Mouse (Mus musculus) erythroblast, embryonic 14.5 days (primary cell): Measurements from ENCODE around the gene Kcnj15.

Experiments used
- GATA1 ChIP-seq: IDR thresholded peaks from 2 replicates; pipeline ENCODE4 v1.6.1; 2012; ENCODE audit warnings: low read length, inconsistent platforms, mixed read lengths
- TAL1 ChIP-seq: IDR thresholded peaks from 3 replicates; pipeline ENCODE4 v1.6.1; 2012; ENCODE audit warnings: low read length, inconsistent platforms, mixed read lengths

- TF ChIP-seq GATA1 (no peak), TAL1 (no peak)
These were observed 2.1 kb downstream of the Kcnj15 start for GRCm38 (mm10) chr16:95259505-95259904.
